Mouse (Mus musculus): ENCODE data around the gene 3110082I17Rik. TPM values are rescaled to one million over a fixed set of nuclear protein-coding genes. Genes with fewer than 3 reads are reported as not detected.
A peak's percentile ranks its signal among the peaks of the same experiment; 100 is the strongest.

Gene 3110082I17Rik
- polyA plus RNA-seq, 1 experiment from 2014 or later = 51.6 TPM

DNA sequence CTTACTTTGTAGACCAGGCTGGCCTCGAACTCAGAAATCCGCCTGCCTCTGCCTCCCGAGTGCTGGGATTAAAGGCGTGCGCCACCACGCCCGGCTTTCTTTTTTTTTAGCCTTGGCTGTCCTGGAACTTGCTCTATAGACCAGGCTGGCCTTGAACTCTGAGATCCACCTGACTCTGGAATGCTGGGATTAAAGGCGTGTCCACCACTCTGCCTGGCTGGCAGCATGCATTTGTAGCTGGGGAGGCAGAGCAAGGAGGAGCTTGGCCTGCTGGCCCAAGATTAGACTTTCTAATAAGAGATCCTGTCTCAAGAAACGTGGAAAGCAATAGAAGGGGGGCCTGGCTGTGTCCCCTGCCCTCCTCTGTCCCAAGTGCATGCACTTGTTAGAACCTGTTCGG is 20.1 kb upstream of the 3110082I17Rik start:
- H3K36me3 ChIP-seq = peaks cover 72% of the 10 kb centered on the region
- WGBS = 90% methylated on average over 10 of the region's 10 CpGs
- no peaks in the 10 kb centered on the region for H3K27me3 ChIP-seq (ENCODE audit: low read depth, poor library complexity, severe bottlenecking)
- peaks cover 17% of the 10 kb centered on the region for H3K4me1 ChIP-seq
- DNase-seq (ENCODE audit: low spot score) = no peak
- no peaks in the 10 kb centered on the region for H3K9me3 ChIP-seq (replicated peaks)
- no peak overlapping the region for H3K4me3 ChIP-seq
- no peak overlapping the region for H3K27ac ChIP-seq

GRCm38 (mm10) chr5:139479088-139479487 is 18.8 kb upstream of the 3110082I17Rik start:
- H3K27ac ChIP-seq = no peak overlapping the region
- peaks cover 13% of the 10 kb centered on the region for H3K4me1 ChIP-seq
- no peaks in the 10 kb centered on the region for H3K9me3 ChIP-seq (replicated peaks)
- WGBS = 94% methylated on average over 8 of the region's 8 CpGs
- H3K36me3 ChIP-seq = peaks cover 85% of the 10 kb centered on the region
- H3K4me3 ChIP-seq = no peak overlapping the region
- no peaks in the 10 kb centered on the region for H3K27me3 ChIP-seq (ENCODE audit: low read depth, poor library complexity, severe bottlenecking)
- DNase-seq (ENCODE audit: low spot score) = no peak

DNA sequence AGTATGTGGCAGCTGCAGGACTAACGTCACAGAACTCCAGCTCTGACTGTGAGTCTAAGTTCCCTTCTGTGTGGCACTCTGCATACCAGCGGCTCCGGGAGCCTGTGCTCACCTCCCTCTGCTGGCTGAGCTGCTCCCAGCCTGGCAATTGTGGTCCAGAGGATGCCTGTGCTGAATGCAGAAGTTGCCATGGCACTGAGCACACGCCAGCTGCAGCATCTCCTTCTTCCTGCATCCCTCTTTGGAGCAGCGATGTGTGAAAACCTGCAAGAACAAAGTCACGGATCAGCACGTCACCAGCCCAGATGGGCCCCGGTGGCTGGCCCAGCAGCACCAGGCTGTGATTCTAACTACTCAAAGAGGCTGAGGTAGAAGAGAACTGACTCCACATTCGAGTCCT is 14.4 kb upstream of the 3110082I17Rik start:
- DNase-seq (ENCODE audit: low spot score) = no peak
- Histone ChIP-seq H3K4me3 (no peak overlapping the region), H3K27ac (no peak overlapping the region), H3K27me3 (ENCODE audit: low read depth, poor library complexity, severe bottlenecking) (no peaks in the 10 kb centered on the region), H3K4me1 (no peaks in the 10 kb centered on the region), H3K36me3 (peaks cover 93% of the 10 kb centered on the region), H3K9me3 (replicated peaks) (no peaks in the 10 kb centered on the region)
- 89% methylated on average over 9 of the region's 9 CpGs for WGBS

GRCm38 (mm10) chr5:139467998-139468397 is 7.7 kb upstream of the 3110082I17Rik start:
- no peak overlapping the region for H3K27ac ChIP-seq
- H3K4me1 ChIP-seq = no peaks in the 10 kb centered on the region
- no peaks in the 10 kb centered on the region for H3K27me3 ChIP-seq (ENCODE audit: low read depth, poor library complexity, severe bottlenecking)
- DNase-seq (ENCODE audit: low spot score) = no peak
- no peaks in the 10 kb centered on the region for H3K9me3 ChIP-seq (replicated peaks)
- WGBS = 54% methylated on average over 5 of the region's 5 CpGs
- H3K36me3 ChIP-seq = peaks cover 25% of the 10 kb centered on the region
- no peak overlapping the region for H3K4me3 ChIP-seq

GRCm38 (mm10) chr5:139466801-139467200 is 6.5 kb upstream of the 3110082I17Rik start:
- Histone ChIP-seq H3K4me1 (no peaks in the 10 kb centered on the region), H3K4me3 (no peak overlapping the region), H3K36me3 (peaks cover 14% of the 10 kb centered on the region), H3K9me3 (replicated peaks) (no peaks in the 10 kb centered on the region), H3K27ac (no peak overlapping the region), H3K27me3 (ENCODE audit: low read depth, poor library complexity, severe bottlenecking) (no peaks in the 10 kb centered on the region)
- WGBS = 71% methylated on average over 4 of the region's 4 CpGs
- no peak for DNase-seq (ENCODE audit: low spot score)

- no peaks in the 10 kb centered on the region for H3K9me3 ChIP-seq (replicated peaks)
- H3K36me3 ChIP-seq = peaks cover 9% of the 10 kb centered on the region
- no peaks in the 10 kb centered on the region for H3K4me1 ChIP-seq
- 63% methylated on average over 2 of the region's 2 CpGs for WGBS
- no peak for DNase-seq (ENCODE audit: low spot score)
- no peaks in the 10 kb centered on the region for H3K27me3 ChIP-seq (ENCODE audit: low read depth, poor library complexity, severe bottlenecking)
- no peak overlapping the region for H3K4me3 ChIP-seq
- no peak overlapping the region for H3K27ac ChIP-seq
Measured at GRCm38 (mm10) chr5:139466373-139466772, 6.0 kb upstream of the 3110082I17Rik start.

GRCm38 (mm10) chr5:139464874-139465273 is 4.5 kb upstream of the 3110082I17Rik start:
- Histone ChIP-seq H3K27ac (no peak overlapping the region), H3K4me3 (no peak overlapping the region), H3K4me1 (peaks cover 1% of the 10 kb centered on the region; the same call in 1 of the 2 replicates), H3K27me3 (ENCODE audit: low read depth, poor library complexity, severe bottlenecking) (no peaks in the 10 kb centered on the region), H3K9me3 (replicated peaks) (no peaks in the 10 kb centered on the region), H3K36me3 (no peaks in the 10 kb centered on the region)
- no peak for DNase-seq (ENCODE audit: low spot score)
- 75% methylated on average over 4 of the region's 4 CpGs for WGBS

DNA sequence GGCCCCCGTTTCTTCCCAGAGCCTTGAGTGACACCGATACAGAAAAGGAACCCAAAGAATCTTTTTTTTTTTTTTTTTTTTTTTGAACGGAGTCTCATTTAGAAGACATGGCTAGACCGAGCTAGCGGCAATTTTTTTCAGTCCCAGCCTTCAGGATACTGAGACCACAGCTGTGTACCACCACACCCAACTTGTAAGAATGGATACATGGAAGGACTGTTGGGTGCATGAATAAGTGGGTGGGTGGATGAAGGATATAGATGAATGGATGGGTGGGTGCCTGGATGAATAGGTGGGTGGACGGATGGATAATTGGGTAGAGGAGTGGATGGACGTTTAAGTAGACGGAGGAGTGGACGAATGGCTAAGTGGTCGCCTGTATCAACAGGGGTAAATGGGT is 389 bp downstream of the 3110082I17Rik start:
- Histone ChIP-seq H3K4me1 (peaks cover 9% of the 10 kb centered on the region), H3K27ac (peak overlapping the region; percentile 59), H3K9me3 (replicated peaks) (no peaks in the 10 kb centered on the region), H3K4me3 (peak overlapping the region; percentile 80), H3K36me3 (peaks cover 27% of the 10 kb centered on the region), H3K27me3 (ENCODE audit: low read depth, poor library complexity, severe bottlenecking) (no peaks in the 10 kb centered on the region)
- WGBS = 7% methylated on average over 10 of the region's 10 CpGs
- no peak for DNase-seq (ENCODE audit: low spot score)

GRCm38 (mm10) chr5:139457241-139457640 is 3.1 kb downstream of the 3110082I17Rik start:
- H3K27ac ChIP-seq = no peak overlapping the region
- 94% methylated on average over 8 of the region's 8 CpGs for WGBS
- DNase-seq (ENCODE audit: low spot score) = no peak
- no peak overlapping the region for H3K4me3 ChIP-seq
- H3K27me3 ChIP-seq (ENCODE audit: low read depth, poor library complexity, severe bottlenecking) = no peaks in the 10 kb centered on the region
- H3K4me1 ChIP-seq = peaks cover 9% of the 10 kb centered on the region
- H3K36me3 ChIP-seq = peaks cover 54% of the 10 kb centered on the region
- H3K9me3 ChIP-seq (replicated peaks) = no peaks in the 10 kb centered on the region

GRCm38 (mm10) chr5:139455166-139455565 is 5.2 kb downstream of the 3110082I17Rik start:
- peaks cover 9% of the 10 kb centered on the region for H3K4me1 ChIP-seq
- WGBS = 95% methylated on average over 12 of the region's 12 CpGs
- no peaks in the 10 kb centered on the region for H3K9me3 ChIP-seq (replicated peaks)
- no peak for DNase-seq (ENCODE audit: low spot score)
- H3K36me3 ChIP-seq = peaks cover 54% of the 10 kb centered on the region
- no peak overlapping the region for H3K4me3 ChIP-seq
- H3K27ac ChIP-seq = no peak overlapping the region
- no peaks in the 10 kb centered on the region for H3K27me3 ChIP-seq (ENCODE audit: low read depth, poor library complexity, severe bottlenecking)

- peaks cover 9% of the 10 kb centered on the region for H3K4me1 ChIP-seq
- H3K4me3 ChIP-seq = no peak overlapping the region
- no peak for DNase-seq (ENCODE audit: low spot score)
- H3K27me3 ChIP-seq (ENCODE audit: low read depth, poor library complexity, severe bottlenecking) = no peaks in the 10 kb centered on the region
- peaks cover 50% of the 10 kb centered on the region for H3K36me3 ChIP-seq
- no peak overlapping the region for H3K27ac ChIP-seq
- 92% methylated on average over 10 of the region's 10 CpGs for WGBS
- no peaks in the 10 kb centered on the region for H3K9me3 ChIP-seq (replicated peaks)
Measured at GRCm38 (mm10) chr5:139453031-139453430, 7.3 kb downstream of the 3110082I17Rik start.

DNA sequence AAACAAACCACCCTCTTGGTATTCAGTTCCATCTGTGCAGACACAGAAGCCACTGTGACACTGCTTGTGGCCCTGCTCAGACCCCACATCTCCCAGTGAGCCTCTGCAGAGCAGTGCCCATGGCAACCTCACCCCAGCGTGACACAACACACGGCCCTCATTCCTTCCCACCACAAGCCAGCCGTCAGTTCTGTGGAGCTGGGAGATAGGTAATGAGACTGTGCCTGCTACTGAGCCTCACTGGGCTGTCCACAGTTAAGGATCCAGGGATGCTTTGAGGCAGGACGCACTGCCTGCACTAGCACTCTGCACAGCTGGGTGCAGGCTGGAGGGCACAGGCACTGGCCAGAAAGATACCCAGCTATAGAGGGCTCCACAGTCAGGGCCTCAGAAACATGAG is 10.4 kb downstream of the 3110082I17Rik start:
- no peaks in the 10 kb centered on the region for H3K9me3 ChIP-seq (replicated peaks)
- no peaks in the 10 kb centered on the region for H3K27me3 ChIP-seq (ENCODE audit: low read depth, poor library complexity, severe bottlenecking)
- peaks cover 27% of the 10 kb centered on the region for H3K36me3 ChIP-seq
- DNase-seq (ENCODE audit: low spot score) = no peak
- 65% methylated on average over 4 of the region's 4 CpGs for WGBS
- peak overlapping the region; percentile 1; the same call in 1 of the 2 replicates for H3K27ac ChIP-seq
- H3K4me3 ChIP-seq = no peak overlapping the region
- H3K4me1 ChIP-seq = peaks cover 13% of the 10 kb centered on the region

DNA sequence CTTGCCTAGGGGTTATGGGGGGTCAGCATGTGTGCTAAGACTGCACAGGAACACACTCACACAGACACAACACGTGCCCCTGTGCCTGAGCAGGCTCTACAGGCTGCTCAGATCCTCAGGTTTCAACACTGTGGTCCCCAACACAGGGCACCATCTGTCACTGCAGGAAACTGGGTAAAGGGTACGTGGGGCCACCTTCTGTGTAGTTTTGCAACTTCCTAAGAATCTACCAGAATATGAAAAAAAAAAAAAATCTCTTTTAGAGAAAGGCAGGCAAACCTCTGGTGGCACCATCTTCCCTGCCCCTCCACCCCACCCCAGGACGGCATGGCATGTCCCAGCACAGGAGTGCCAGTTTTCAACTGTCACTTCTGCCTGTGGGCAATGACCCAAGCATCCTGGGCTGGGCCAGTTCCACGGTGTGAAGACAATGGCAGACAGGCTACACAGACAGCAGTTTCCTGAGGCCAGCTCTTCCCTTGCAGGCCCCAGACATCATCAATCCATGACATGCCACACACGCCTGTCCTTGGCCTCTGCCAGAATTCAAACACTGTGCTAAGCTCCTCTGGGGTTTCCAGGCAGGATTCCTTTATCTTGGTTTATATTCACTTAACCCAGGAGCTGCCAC is 11.1 kb downstream of the 3110082I17Rik start:
- peak overlapping the region; percentile 1; the same call in 1 of the 2 replicates for H3K27ac ChIP-seq
- no peak for DNase-seq (ENCODE audit: low spot score)
- WGBS = 62% methylated on average over 5 of the region's 5 CpGs

GRCm38 (mm10) chr5:139448025-139448424 is 12.3 kb downstream of the 3110082I17Rik start:
- Histone ChIP-seq H3K4me1 (peaks cover 13% of the 10 kb centered on the region), H3K27ac (no peak overlapping the region), H3K36me3 (peaks cover 8% of the 10 kb centered on the region), H3K4me3 (no peak overlapping the region), H3K9me3 (replicated peaks) (no peaks in the 10 kb centered on the region), H3K27me3 (ENCODE audit: low read depth, poor library complexity, severe bottlenecking) (no peaks in the 10 kb centered on the region)
- 83% methylated on average over 6 of the region's 6 CpGs for WGBS
- DNase-seq (ENCODE audit: low spot score) = no peak

More for the DNA sequence above, 11.1 kb downstream of the 3110082I17Rik start:
- Histone ChIP-seq H3K36me3 (peaks cover 21% of the 10 kb centered on the region), H3K4me1 (peaks cover 13% of the 10 kb centered on the region), H3K9me3 (replicated peaks) (no peaks in the 10 kb centered on the region), H3K4me3 (no peak overlapping the region), H3K27me3 (ENCODE audit: low read depth, poor library complexity, severe bottlenecking) (no peaks in the 10 kb centered on the region)
